Mouse (Mus musculus) limb, embryonic 14.5 days (tissue): ENCODE measurements around the gene Slc39a11. TPM values are rescaled to one million over a fixed set of nuclear protein-coding genes. Genes with fewer than 3 reads are reported as not detected.

Source experiments
- ATAC-seq: fragments of 200-750 bp; cut with Nextera tagmentation; 2 replicates; pipeline ENCODE4 v1.8.0; 2017; ENCODE audit warnings: low read depth, moderate number of reproducible peaks, moderate TSS enrichment; ENCODE audit not compliant: low FRiP score
- DNase-seq: peaks from one replicate; pipeline ENCODE4 v3.0.0-alpha.2; 2015; ENCODE audit warnings: low spot score
- H3K27ac ChIP-seq: fragments of 300-500 bp; sonication (generic); replicated peaks from 2 replicates; pipeline ENCODE4 v1.5.1; 2014; ENCODE audit warnings: low read depth, mild to moderate bottlenecking, low read length, moderate library complexity, mixed read lengths
- H3K27me3 ChIP-seq: fragments of 300-500 bp; sonication (generic); 2 replicates; pipeline ENCODE4 v1.6.1; 2014; ENCODE audit warnings: low read length, mixed read lengths; ENCODE audit not compliant: control insufficient read depth, insufficient read depth
- H3K36me3 ChIP-seq: fragments of 300-500 bp; sonication (generic); 2 replicates; pipeline ENCODE4 v1.6.1; 2014; ENCODE audit warnings: mild to moderate bottlenecking, low read length, moderate library complexity, mixed read lengths; ENCODE audit not compliant: control insufficient read depth, insufficient read depth
- H3K4me1 ChIP-seq: fragments of 300-500 bp; sonication (generic); 2 replicates; pipeline ENCODE4 v1.6.1; 2014; ENCODE audit warnings: antibody characterized with exemption, low read length, mixed read lengths; ENCODE audit not compliant: control insufficient read depth, insufficient read depth
- H3K4me2 ChIP-seq: fragments of 300-500 bp; sonication (generic); replicated peaks from 2 replicates; pipeline ENCODE4 v1.6.1; 2014; ENCODE audit warnings: low read depth, mild to moderate bottlenecking, low read length, moderate library complexity; ENCODE audit not compliant: severe bottlenecking
- H3K4me3 ChIP-seq: fragments of 300-500 bp; sonication (generic); replicated peaks from 2 replicates; pipeline ENCODE4 v1.5.1; 2014; ENCODE audit warnings: low read length
- H3K9ac ChIP-seq: fragments of 300-500 bp; sonication (generic); 2 replicates; pipeline ENCODE4 v1.6.1; 2014; ENCODE audit warnings: mild to moderate bottlenecking, low read depth, low read length, moderate library complexity; ENCODE audit not compliant: severe bottlenecking
- H3K9me3 ChIP-seq: fragments of 300-500 bp; sonication (generic); 2 replicates; pipeline ENCODE4 v1.6.1; 2016; ENCODE audit warnings: low read length; ENCODE audit not compliant: control insufficient read depth
- POLR2A ChIP-seq: fragments of 200-500 bp; IDR thresholded peaks from 2 replicates; pipeline ENCODE4 v1.8.0; 2012; ENCODE audit warnings: inconsistent platforms, mild to moderate bottlenecking, moderate library complexity, borderline replicate concordance; ENCODE audit not compliant: insufficient read depth, insufficient read length; ENCODE audit errors: extremely low read depth
- WGBS: fragments of 180-500 bp; shearing (Covaris S2); extraction: QIAGEN DNeasy Blood & Tissue Kit; methylation state at CpG from one replicate; pipeline ENCODE4 v1.1.7; 2014; 5-methylcytosine and 5-hydroxymethylcytosine counted together
- polyA plus RNA-seq, 2 experiments: library from polyadenylated mRNA; depleted of rRNA in 1 of 2; stranded (reverse) in 1 of 2; unstranded in 1 of 2; fragments of >200 nt; fragmentation: Nextera tagmentation in 1 of 2; extraction: Ambion mirVana in 1 of 2; gene quantifications; 2 replicates each; pipeline versions ENCODE4 v1.2.1 to v1.2.3; 2012 to 2014

Slc39a11 gene
- polyA plus RNA-seq, 2 experiments, result 17.2 to 24.5 TPM

GRCm38 (mm10) chr11:113196234-113197007 is 453.5 kb downstream of the Slc39a11 start:
- Histone ChIP-seq H3K36me3 (no peaks in the 10 kb centered on the region), H3K9me3 (no peaks in the 10 kb centered on the region), H3K4me3 (no peak overlapping the region), H3K4me1 (peaks cover 27% of the 10 kb centered on the region; the same call in 1 of the 2 replicates), H3K27ac (no peak overlapping the region), H3K9ac (no peak overlapping the region), H3K27me3 (no peaks in the 10 kb centered on the region), H3K4me2 (no peak overlapping the region)
- 81% methylated on average over 19 of the region's 19 CpGs for WGBS
- DNase-seq (no peak), ATAC-seq (no peak)
- no peak for TF ChIP-seq POLR2A

Other genes with a start within 250 kb of the Slc39a11 start
- 1.1 and 1.6 TPM in 2 replicates for gene Sstr2, start 30.7 kb downstream of the Slc39a11 start, polyA plus RNA-seq (2012; rRNA removed)
- 0.91 and 1.5 TPM in 2 replicates for gene Sstr2, start 30.7 kb downstream of the Slc39a11 start, polyA plus RNA-seq (2014; fragmentation: Nextera tagmentation; extraction: Ambion mirVana)
- gene Cog1, start 910 bp downstream of the Slc39a11 start, polyA plus RNA-seq (2012; rRNA removed), result 38.8 and 42.6 TPM in 2 replicates
- 26.7 and 30.9 TPM in 2 replicates for gene Cog1, start 910 bp downstream of the Slc39a11 start, polyA plus RNA-seq (2014; fragmentation: Nextera tagmentation; extraction: Ambion mirVana)
- gene Fam104a, start 34.1 kb upstream of the Slc39a11 start, polyA plus RNA-seq (2012; rRNA removed), result 30.3 and 34.5 TPM in 2 replicates
- 50.2 and 52.6 TPM in 2 replicates for gene Fam104a, start 34.1 kb upstream of the Slc39a11 start, polyA plus RNA-seq (2014; fragmentation: Nextera tagmentation; extraction: Ambion mirVana)
- 26.8 and 27.5 TPM in 2 replicates for gene D11Wsu47e, start 34.3 kb upstream of the Slc39a11 start, polyA plus RNA-seq (2012; rRNA removed)
- 20.9 and 29.5 TPM in 2 replicates for gene D11Wsu47e, start 34.3 kb upstream of the Slc39a11 start, polyA plus RNA-seq (2014; fragmentation: Nextera tagmentation; extraction: Ambion mirVana)
- gene Cpsf4l, start 59.9 kb upstream of the Slc39a11 start, polyA plus RNA-seq (2012; rRNA removed), result 0.88 and 1.3 TPM in 2 replicates
- 1.2 and 1.3 TPM in 2 replicates for gene Cpsf4l, start 59.9 kb upstream of the Slc39a11 start, polyA plus RNA-seq (2014; fragmentation: Nextera tagmentation; extraction: Ambion mirVana)
- gene Cdc42ep4, start 101.8 kb upstream of the Slc39a11 start, polyA plus RNA-seq (2012; rRNA removed), result 47.3 and 61.4 TPM in 2 replicates
- gene Cdc42ep4, start 101.8 kb upstream of the Slc39a11 start, polyA plus RNA-seq (2014; fragmentation: Nextera tagmentation; extraction: Ambion mirVana), result 49.6 and 57.3 TPM in 2 replicates